Mouse (Mus musculus): Measurements from ENCODE around the gene Mrpl19. TPM values are rescaled to one million over a fixed set of nuclear protein-coding genes. Genes with fewer than 3 reads are reported as not detected.

Mrpl19 gene
- polyA plus RNA-seq, 1 experiment: 14.2 TPM

GRCm38 (mm10) chr6:81971196-81971595 lies 5.4 kb upstream of the Mrpl19 start:
- Histone ChIP-seq H3K4me2 (ENCODE audit: low read depth) (no peak overlapping the region), H3K36me3 (ENCODE audit: control insufficient read depth, insufficient read depth) (no peaks in the 10 kb centered on the region), H3K79me2 (ENCODE audit: control insufficient read depth, insufficient read depth) (no peaks in the 10 kb centered on the region), H3K4me3 (no peak overlapping the region), H3ac (ENCODE audit: control insufficient read depth, insufficient read length) (no peak overlapping the region), H3K27me3 (ENCODE audit: control insufficient read depth, insufficient read depth, insufficient read length) (peaks cover 4% of the 10 kb centered on the region)
- no peak for TF ChIP-seq TCF3 (IDR thresholded peaks at IDR 0.05; ENCODE audit: insufficient read length, low read depth)
- no peak for TF ChIP-seq TCF12 (IDR thresholded peaks at IDR 0.05; ENCODE audit: insufficient read depth, poor library complexity, severe bottlenecking)
- no peak for TF ChIP-seq MYOG (IDR thresholded peaks at IDR 0.05; ENCODE audit: control insufficient read depth in 1 of 3, insufficient read depth in 1 of 3, insufficient read length in 2 of 3, low read depth in 2 of 3)
- no peak for TF ChIP-seq USF1 (IDR thresholded peaks at IDR 0.05; ENCODE audit: low read depth)
- no peak for TF ChIP-seq CEBPB (IDR thresholded peaks at IDR 0.05; ENCODE audit: insufficient read depth, poor library complexity, severe bottlenecking)
- TF ChIP-seq REST (IDR thresholded peaks at IDR 0.05; ENCODE audit: insufficient read depth, insufficient read length): no peak
- no peak for TF ChIP-seq E2F4 (IDR thresholded peaks at IDR 0.05; ENCODE audit: insufficient read depth)
- TF ChIP-seq MAX (IDR thresholded peaks at IDR 0.05; ENCODE audit: low read depth): no peak
- TF ChIP-seq POLR2AphosphoS2 (IDR thresholded peaks at IDR 0.05; ENCODE audit: insufficient read length, low read depth): no peak
- TF ChIP-seq POLR2A (IDR thresholded peaks at IDR 0.05; ENCODE audit: insufficient read length, low read depth): no peak
- no peak for TF ChIP-seq SRF (IDR thresholded peaks at IDR 0.05; ENCODE audit: control insufficient read depth, insufficient read length, low read depth)
- TF ChIP-seq MYOD1 (IDR thresholded peaks at IDR 0.05; ENCODE audit: control insufficient read depth in 1 of 3, insufficient read length in 2 of 3, low read depth in 2 of 3): no peak

GRCm38 (mm10) chr6:81966068-81966544 lies 348 bp upstream of the Mrpl19 start:
- Histone ChIP-seq H3K4me3 (peak overlapping the region; percentile 75), H3K36me3 (ENCODE audit: control insufficient read depth, insufficient read depth) (peaks cover 13% of the 10 kb centered on the region), H3ac (ENCODE audit: control insufficient read depth, insufficient read length) (peak overlapping the region; percentile 28), H3K4me2 (ENCODE audit: low read depth) (peak overlapping the region; percentile 64), H3K79me2 (ENCODE audit: control insufficient read depth, insufficient read depth) (peaks cover 9% of the 10 kb centered on the region), H3K27me3 (ENCODE audit: control insufficient read depth, insufficient read depth, insufficient read length) (no peaks in the 10 kb centered on the region)
- TF ChIP-seq REST (IDR thresholded peaks at IDR 0.05; ENCODE audit: insufficient read depth, insufficient read length): no peak
- no peak for TF ChIP-seq SRF (IDR thresholded peaks at IDR 0.05; ENCODE audit: control insufficient read depth, insufficient read length, low read depth)
- no peak for TF ChIP-seq E2F4 (IDR thresholded peaks at IDR 0.05; ENCODE audit: insufficient read depth)
- TF ChIP-seq USF1 (IDR thresholded peaks at IDR 0.05; ENCODE audit: low read depth): no peak
- TF ChIP-seq CEBPB (IDR thresholded peaks at IDR 0.05; ENCODE audit: insufficient read depth, poor library complexity, severe bottlenecking): no peak
- no peak for TF ChIP-seq TCF3 (IDR thresholded peaks at IDR 0.05; ENCODE audit: insufficient read length, low read depth)
- no peak for TF ChIP-seq MAX (IDR thresholded peaks at IDR 0.05; ENCODE audit: low read depth)
- TF ChIP-seq MYOG (IDR thresholded peaks at IDR 0.05; ENCODE audit: control insufficient read depth in 1 of 3, insufficient read depth in 1 of 3, insufficient read length in 2 of 3, low read depth in 2 of 3): no peak
- no peak for TF ChIP-seq MYOD1 (IDR thresholded peaks at IDR 0.05; ENCODE audit: control insufficient read depth in 1 of 3, insufficient read length in 2 of 3, low read depth in 2 of 3)
- no peak for TF ChIP-seq POLR2A (IDR thresholded peaks at IDR 0.05; ENCODE audit: insufficient read length, low read depth)
- TF ChIP-seq TCF12 (IDR thresholded peaks at IDR 0.05; ENCODE audit: insufficient read depth, poor library complexity, severe bottlenecking): no peak

- H3K27me3 ChIP-seq (ENCODE audit: control insufficient read depth, insufficient read depth, insufficient read length): no peaks in the 10 kb centered on the region
- TF ChIP-seq TCF3 (IDR thresholded peaks at IDR 0.05; ENCODE audit: insufficient read length, low read depth) (no peak), TCF12 (IDR thresholded peaks at IDR 0.05; ENCODE audit: insufficient read depth, poor library complexity, severe bottlenecking) (no peak), REST (IDR thresholded peaks at IDR 0.05; ENCODE audit: insufficient read depth, insufficient read length) (no peak), SRF (IDR thresholded peaks at IDR 0.05; ENCODE audit: control insufficient read depth, insufficient read length, low read depth) (no peak), MYOD1 (IDR thresholded peaks at IDR 0.05; ENCODE audit: control insufficient read depth in 1 of 3, insufficient read length in 2 of 3, low read depth in 2 of 3) (no peak), MYOG (IDR thresholded peaks at IDR 0.05; ENCODE audit: control insufficient read depth in 1 of 3, insufficient read depth in 1 of 3, insufficient read length in 2 of 3, low read depth in 2 of 3) (no peak), CEBPB (IDR thresholded peaks at IDR 0.05; ENCODE audit: insufficient read depth, poor library complexity, severe bottlenecking) (no peak)
- peaks cover 31% of the 10 kb centered on the region for H3K36me3 ChIP-seq (ENCODE audit: control insufficient read depth, insufficient read depth)
- no peak overlapping the region for H3K4me2 ChIP-seq (ENCODE audit: low read depth)
- H3K79me2 ChIP-seq (ENCODE audit: control insufficient read depth, insufficient read depth): peaks cover 7% of the 10 kb centered on the region
- no peak overlapping the region for H3ac ChIP-seq (ENCODE audit: control insufficient read depth, insufficient read length)
- H3K4me3 ChIP-seq: no peak overlapping the region
These were observed 5.5 kb downstream of the Mrpl19 start for GRCm38 (mm10) chr6:81960284-81960683.

GRCm38 (mm10) chr6:81959866-81960265 lies 5.9 kb downstream of the Mrpl19 start:
- H3K4me2 ChIP-seq (ENCODE audit: low read depth): no peak overlapping the region

More at GRCm38 (mm10) chr6:81959866-81960265, 5.9 kb downstream of the Mrpl19 start:
- no peak overlapping the region for H3ac ChIP-seq (ENCODE audit: control insufficient read depth, insufficient read length)
- H3K4me3 ChIP-seq: no peak overlapping the region
- H3K36me3 ChIP-seq (ENCODE audit: control insufficient read depth, insufficient read depth): peaks cover 31% of the 10 kb centered on the region
- peaks cover 3% of the 10 kb centered on the region for H3K79me2 ChIP-seq (ENCODE audit: control insufficient read depth, insufficient read depth)
- no peaks in the 10 kb centered on the region for H3K27me3 ChIP-seq (ENCODE audit: control insufficient read depth, insufficient read depth, insufficient read length)
- TF ChIP-seq TCF3 (IDR thresholded peaks at IDR 0.05; ENCODE audit: insufficient read length, low read depth) (no peak), SRF (IDR thresholded peaks at IDR 0.05; ENCODE audit: control insufficient read depth, insufficient read length, low read depth) (no peak), REST (IDR thresholded peaks at IDR 0.05; ENCODE audit: insufficient read depth, insufficient read length) (no peak), MYOG (IDR thresholded peaks at IDR 0.05; ENCODE audit: control insufficient read depth in 1 of 3, insufficient read depth in 1 of 3, insufficient read length in 2 of 3, low read depth in 2 of 3) (no peak), MAX (IDR thresholded peaks at IDR 0.05; ENCODE audit: low read depth) (no peak), USF1 (IDR thresholded peaks at IDR 0.05; ENCODE audit: low read depth) (no peak), TCF12 (IDR thresholded peaks at IDR 0.05; ENCODE audit: insufficient read depth, poor library complexity, severe bottlenecking) (no peak), POLR2AphosphoS2 (IDR thresholded peaks at IDR 0.05; ENCODE audit: insufficient read length, low read depth) (no peak), E2F4 (IDR thresholded peaks at IDR 0.05; ENCODE audit: insufficient read depth) (no peak), POLR2A (IDR thresholded peaks at IDR 0.05; ENCODE audit: insufficient read length, low read depth) (no peak), MYOD1 (IDR thresholded peaks at IDR 0.05; ENCODE audit: control insufficient read depth in 1 of 3, insufficient read length in 2 of 3, low read depth in 2 of 3) (no peak), CEBPB (IDR thresholded peaks at IDR 0.05; ENCODE audit: insufficient read depth, poor library complexity, severe bottlenecking) (no peak)

All from myocyte (in vitro differentiated cells).